Comparison of ENCODE assay signal across 28 mouse cellular contexts in the genomic region with DNA sequence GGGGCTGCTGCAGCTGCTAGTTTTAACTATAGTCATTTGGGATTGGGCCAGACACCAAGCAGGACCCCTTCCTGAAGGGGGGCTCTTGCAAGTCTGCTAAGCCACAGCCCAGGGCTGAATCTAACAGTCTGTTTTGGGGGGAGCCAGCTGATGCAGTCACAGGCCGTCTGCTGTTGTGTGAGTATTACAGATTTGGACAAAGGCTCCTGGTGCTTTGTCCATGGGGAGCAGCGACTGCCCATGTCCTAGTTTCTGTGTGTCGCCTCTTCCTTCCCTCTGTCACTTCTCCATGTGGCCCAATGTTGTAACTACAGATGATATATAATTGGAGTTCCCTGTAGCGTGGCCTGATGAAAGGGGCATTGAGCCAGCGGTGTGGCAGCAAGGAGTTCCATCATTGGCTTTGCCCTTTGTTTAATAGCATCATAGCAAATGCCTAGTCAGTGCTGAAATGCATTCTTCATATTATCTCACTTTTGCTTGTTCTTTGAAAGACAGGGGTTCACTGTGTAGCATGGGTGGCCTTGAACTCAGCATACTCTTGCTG.
DNase-seq lines count a peak whose midpoint lies in the region; ATAC-seq and TF ChIP-seq lines count a peak whose summit lies in the region.
"Had no signal": no experiment of that assay in that cellular context is flagged by ENCODE, and none has a peak within 500 bp of the region (broad histone marks: within the 10 kb centered on the region; RNA-seq: fewer than 3 reads in every experiment).

No protein-coding gene starts in this region.

- TF ChIP-seq CTCF in hindbrain, postnatal 0 days (IDR thresholded peaks at IDR 0.05; ENCODE audit: low read depth), result no peak
- no peak for TF ChIP-seq CTCF in MEL (IDR thresholded peaks at IDR 0.05 in 2 of 3, conservative IDR thresholded peaks at IDR 0.05 in 1 of 3; ENCODE audit: control insufficient read depth in 1 of 3, insufficient read depth in 1 of 3, low read depth in 2 of 3, low read length in 3 of 3, poor library complexity in 1 of 3, severe bottlenecking in 1 of 3)
- TF ChIP-seq CTCF in brain, embryonic 14.5 days (IDR thresholded peaks at IDR 0.05; ENCODE audit: borderline replicate concordance, extremely low read depth, insufficient read depth, insufficient read length), result no peak

- TF ChIP-seq RAD21 in MEL (IDR thresholded peaks at IDR 0.05; ENCODE audit: low read depth, low read length), result no peak

- WGBS in hindbrain, postnatal 0 days, result 59% methylated on average over 5 of the region's 5 CpGs
- 83% methylated on average over 5 of the region's 5 CpGs for WGBS in hindbrain, embryonic 11.5 days
- WGBS in midbrain, embryonic 10.5 days, result 85% methylated on average over 5 of the region's 5 CpGs

- TF ChIP-seq POLR2A in MEL (IDR thresholded peaks at IDR 0.05; ENCODE audit: control insufficient read depth in 1 of 2, insufficient read depth in 1 of 2, low read depth in 1 of 2, low read length in 2 of 2, poor library complexity in 1 of 2), result no peak
- TF ChIP-seq POLR2A in brain, embryonic 14.5 days (IDR thresholded peaks at IDR 0.05; ENCODE audit: borderline replicate concordance, extremely low read depth, insufficient read depth, insufficient read length, poor library complexity, severe bottlenecking), result no peak

- no peak overlapping the region for H3K4me2 ChIP-seq in hindbrain, postnatal 0 days (ENCODE audit: low read depth, low read length)
- H3K4me2 ChIP-seq in hindbrain, embryonic 11.5 days (replicated peaks; ENCODE audit: low read depth, low read length), result no peak overlapping the region
- H3K4me2 ChIP-seq: embryonic facial prominence, embryonic 13.5 days; forebrain, embryonic 13.5 days; heart, embryonic 15.5 days; hindbrain, embryonic 14.5 days had no signal

- H3K4me3 ChIP-seq in hindbrain, postnatal 0 days (ENCODE audit: low read length), result no peak overlapping the region
- no peak overlapping the region for H3K4me3 ChIP-seq in hindbrain, embryonic 11.5 days (ENCODE audit: low read depth, low read length)
- H3K4me3 ChIP-seq in MEL (ENCODE audit: control insufficient read depth in 1 of 2, insufficient read depth in 1 of 2, low read depth in 2 of 2, low read length in 2 of 2), result no peak overlapping the region
- H3K4me3 ChIP-seq in midbrain, embryonic 10.5 days, result no peak overlapping the region
- H3K4me3 ChIP-seq: embryonic facial prominence, embryonic 10.5 days; embryonic facial prominence, embryonic 13.5 days; erythroblast, embryonic 14.5 days; forebrain, embryonic 10.5 days; forebrain, embryonic 13.5 days; heart, embryonic 12.5 days; heart, embryonic 15.5 days; hindbrain, embryonic 10.5 days had no signal

- no peak overlapping the region for H3K9ac ChIP-seq in hindbrain, postnatal 0 days (replicated peaks; ENCODE audit: low read length)
- no peak overlapping the region for H3K9ac ChIP-seq in hindbrain, embryonic 11.5 days (ENCODE audit: low read depth, low read length)
- H3K9ac ChIP-seq in MEL (ENCODE audit: control insufficient read depth, low read depth, low read length, poor library complexity, severe bottlenecking), result no peak overlapping the region
- H3K9ac ChIP-seq: embryonic facial prominence, embryonic 13.5 days; forebrain, embryonic 13.5 days; forebrain, postnatal 0 days; heart, embryonic 12.5 days; heart, embryonic 15.5 days; hindbrain, embryonic 14.5 days had no signal

- H3K27me3 ChIP-seq in hindbrain, postnatal 0 days (ENCODE audit: insufficient read depth, low read length), result no peaks in the 10 kb centered on the region
- H3K27me3 ChIP-seq in hindbrain, embryonic 11.5 days (ENCODE audit: control insufficient read depth, insufficient read depth, low read length), result no peaks in the 10 kb centered on the region
- H3K27me3 ChIP-seq in MEL (ENCODE audit: control insufficient read depth in 1 of 2, insufficient read depth in 2 of 2, low read length in 2 of 2), result no peaks in the 10 kb centered on the region
- no peaks in the 10 kb centered on the region for H3K27me3 ChIP-seq in midbrain, embryonic 10.5 days (ENCODE audit: low read depth, poor library complexity, severe bottlenecking)
- H3K27me3 ChIP-seq: forebrain, embryonic 13.5 days; heart, embryonic 12.5 days; heart, embryonic 15.5 days had no signal

- H3K79me2 ChIP-seq in MEL (ENCODE audit: control insufficient read depth, insufficient read depth, low read length, poor library complexity), result no peaks in the 10 kb centered on the region

- H3K4me1 ChIP-seq in hindbrain, postnatal 0 days (ENCODE audit: insufficient read depth, low read length), result peaks cover 19% of the 10 kb centered on the region
- 0 out of 2 replicates have a peak, but pooled peaks cover 2% of the 10 kb centered on the region for H3K4me1 ChIP-seq in hindbrain, embryonic 11.5 days (replicated peaks; ENCODE audit: control insufficient read depth, insufficient read depth, low read length)
- H3K4me1 ChIP-seq in MEL (ENCODE audit: control insufficient read depth in 1 of 2, insufficient read depth in 2 of 2, low read length in 2 of 2), result peaks cover 0 to 10% of the 10 kb centered on the region in 2 experiments
- H3K4me1 ChIP-seq in midbrain, embryonic 10.5 days, result peaks cover 50% of the 10 kb centered on the region

- H3K27ac ChIP-seq in hindbrain, postnatal 0 days, result no peak overlapping the region
- H3K27ac ChIP-seq in hindbrain, embryonic 11.5 days (ENCODE audit: low read depth, low read length), result no peak overlapping the region
- no peak overlapping the region for H3K27ac ChIP-seq in MEL (ENCODE audit: control insufficient read depth, low read depth, low read length)
- H3K27ac ChIP-seq in midbrain, embryonic 10.5 days (replicated peaks), result no peak overlapping the region
- H3K27ac ChIP-seq: embryonic facial prominence, embryonic 10.5 days; embryonic facial prominence, embryonic 13.5 days; forebrain, embryonic 10.5 days; forebrain, embryonic 13.5 days; heart, embryonic 15.5 days; hindbrain, embryonic 10.5 days; hindbrain, embryonic 14.5 days had no signal

- DNase-seq in cerebellum, postnatal 10 days, result peak; percentile 52 to 61
- no peak for DNase-seq in cerebellum, postnatal 4 days (ENCODE audit: low spot score in 2 of 2)
- DNase-seq in hindbrain, postnatal 0 days (ENCODE audit: low spot score), result no peak
- no peak for DNase-seq in hindbrain, embryonic 11.5 days (ENCODE audit: low spot score)
- DNase-seq in MEL (ENCODE audit: low read depth, low spot score), result peak; percentile 30
- peak; percentile 24 for DNase-seq in brain, embryonic 14.5 days (ENCODE audit: low read depth)
- no peak for DNase-seq in midbrain, embryonic 10.5 days (ENCODE audit: low spot score)
- DNase-seq in layer of hippocampus, adult 9-11 months, result no peak
- DNase-seq: adrenal gland, adult 8-10 months; adrenal gland, postnatal 25 days; cerebellum, adult 18-20 months; cerebellum, postnatal 25 days; embryo, embryonic 11 days; forebrain, postnatal 0 days; gastrocnemius, postnatal 14 days; heart, adult 18-20 months; heart, postnatal 10 days; heart, postnatal 36 days had no signal

- peak; percentile 41; the same call in 1 of the 2 replicates for ATAC-seq in hindbrain, postnatal 0 days
- ATAC-seq in hindbrain, embryonic 11.5 days (ENCODE audit: low FRiP score), result no peak
- ATAC-seq: forebrain, embryonic 13.5 days; forebrain, postnatal 0 days; intestine, postnatal 0 days had no signal

- no peaks in the 10 kb centered on the region for H3K9me3 ChIP-seq in hindbrain, postnatal 0 days (ENCODE audit: low read length)
- no peaks in the 10 kb centered on the region for H3K9me3 ChIP-seq in hindbrain, embryonic 11.5 days (ENCODE audit: control insufficient read depth, low read length)
- no peaks in the 10 kb centered on the region for H3K9me3 ChIP-seq in MEL (replicated peaks; ENCODE audit: insufficient read depth, low read length)
- H3K9me3 ChIP-seq in midbrain, embryonic 10.5 days (replicated peaks), result no peaks in the 10 kb centered on the region
- H3K9me3 ChIP-seq: embryonic facial prominence, embryonic 10.5 days; embryonic facial prominence, embryonic 13.5 days; forebrain, embryonic 10.5 days; forebrain, embryonic 13.5 days; heart, embryonic 12.5 days; heart, embryonic 15.5 days; hindbrain, embryonic 10.5 days had no signal

- TF ChIP-seq EP300 in MEL (IDR thresholded peaks at IDR 0.05; ENCODE audit: low read depth in 1 of 2, low read length in 2 of 2), result no peak

- no peaks in the 10 kb centered on the region for H3K36me3 ChIP-seq in hindbrain, postnatal 0 days (ENCODE audit: insufficient read depth, low read length)
- H3K36me3 ChIP-seq in hindbrain, embryonic 11.5 days (ENCODE audit: control insufficient read depth, insufficient read depth, low read length), result no peaks in the 10 kb centered on the region
- H3K36me3 ChIP-seq in MEL (ENCODE audit: control insufficient read depth in 1 of 2, insufficient read depth in 2 of 2, low read length in 2 of 2), result peaks cover 0 to 10% of the 10 kb centered on the region in 2 experiments; a peak in 2 of 4 replicates
- no peaks in the 10 kb centered on the region; the same call in 1 of the 2 replicates for H3K36me3 ChIP-seq in midbrain, embryonic 10.5 days
- H3K36me3 ChIP-seq: embryonic facial prominence, embryonic 10.5 days; embryonic facial prominence, embryonic 13.5 days; forebrain, embryonic 10.5 days; heart, embryonic 12.5 days; heart, embryonic 15.5 days; hindbrain, embryonic 10.5 days had no signal

TF ChIP-seq in MEL, 35 proteins besides CTCF, POLR2A, EP300 and RAD21:
- TF ChIP-seq MYC (IDR thresholded peaks at IDR 0.05; ENCODE audit: low read depth, low read length), result no peak
- no peak for TF ChIP-seq POLR2AphosphoS5 (IDR thresholded peaks at IDR 0.05; ENCODE audit: borderline replicate concordance, low read depth, low read length)
- TF ChIP-seq MAX (IDR thresholded peaks at IDR 0.05; ENCODE audit: low read length), result no peak
- TF ChIP-seq CHD2 (IDR thresholded peaks at IDR 0.05; ENCODE audit: low read length), result no peak
- TF ChIP-seq RCOR1 (IDR thresholded peaks at IDR 0.05; ENCODE audit: low read depth, low read length), result no peak
- no peak for TF ChIP-seq POLR2AphosphoS2 (IDR thresholded peaks at IDR 0.05; ENCODE audit: low read length)
- no peak for TF ChIP-seq JUND (IDR thresholded peaks at IDR 0.05; ENCODE audit: low read depth, low read length)
- no peak for TF ChIP-seq SIN3A (IDR thresholded peaks at IDR 0.05; ENCODE audit: low read length)
- no peak for TF ChIP-seq USF1 (IDR thresholded peaks at IDR 0.05; ENCODE audit: low read depth, low read length)
TF ChIP-seq in MEL: peak in this region for 0.

Comparison
In these comparisons a context has a peak if more than half of its experiments do, and no peak if none do; other contexts are left out.
1. DNase-seq: peak in cerebellum, postnatal 10 days (2 of 2), MEL (single experiment) and brain, embryonic 14.5 days (single experiment); none in cerebellum, postnatal 4 days (0 of 2), hindbrain, postnatal 0 days (single experiment), hindbrain, embryonic 11.5 days (single experiment), midbrain, embryonic 10.5 days (single experiment) and layer of hippocampus, adult 9-11 months (single experiment).